Mouse (Mus musculus) monocyte, adult 2 months (primary cell): ENCODE measurements around the gene Ets1.

ENCODE experiments used
- DNase-seq, 2 experiments: peaks; one replicate each; pipeline ENCODE4 v3.0.0; 2022; ENCODE audit warnings: low spot score in 2 of 2, low read depth in 1 of 2

Ets1 gene

GRCm38 (mm10) chr9:32756002-32756401 lies 120.0 kb downstream of the Ets1 start:
- DNase-seq, result no peak

GRCm38 (mm10) chr9:32758280-32758905 lies 122.4 kb downstream of the Ets1 start:
- DNase-seq, result no peak

DNA sequence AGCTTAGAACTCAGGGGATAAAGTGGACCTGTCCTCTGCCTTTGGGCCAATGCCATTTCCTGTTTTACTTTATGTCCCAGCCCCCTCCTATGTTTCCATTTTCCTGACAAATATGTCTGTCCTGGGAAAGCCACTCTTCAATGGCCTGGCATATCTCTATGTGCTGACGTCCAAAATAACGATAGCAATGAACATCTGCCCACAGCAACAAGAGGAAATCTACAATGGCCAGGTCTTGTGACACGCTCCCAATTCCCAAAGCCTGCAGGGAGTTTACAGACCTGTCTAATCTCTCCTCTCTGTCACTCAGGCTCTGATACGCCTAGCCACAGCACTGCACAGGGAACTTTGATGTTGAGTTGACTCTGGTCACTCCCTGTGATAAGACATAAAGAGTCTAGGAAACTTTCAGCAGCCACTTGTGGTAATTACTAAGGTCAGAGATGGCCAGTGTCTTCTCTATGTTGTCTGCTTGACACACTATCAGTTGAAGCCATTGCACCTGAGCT lies 124.7 kb downstream of the Ets1 start:
- no peak for DNase-seq

- DNase-seq, result no peak
Measured at GRCm38 (mm10) chr9:32761326-32761725, 125.3 kb downstream of the Ets1 start.

GRCm38 (mm10) chr9:32764374-32764773 lies 128.4 kb downstream of the Ets1 start:
- DNase-seq, result no peak

DNA sequence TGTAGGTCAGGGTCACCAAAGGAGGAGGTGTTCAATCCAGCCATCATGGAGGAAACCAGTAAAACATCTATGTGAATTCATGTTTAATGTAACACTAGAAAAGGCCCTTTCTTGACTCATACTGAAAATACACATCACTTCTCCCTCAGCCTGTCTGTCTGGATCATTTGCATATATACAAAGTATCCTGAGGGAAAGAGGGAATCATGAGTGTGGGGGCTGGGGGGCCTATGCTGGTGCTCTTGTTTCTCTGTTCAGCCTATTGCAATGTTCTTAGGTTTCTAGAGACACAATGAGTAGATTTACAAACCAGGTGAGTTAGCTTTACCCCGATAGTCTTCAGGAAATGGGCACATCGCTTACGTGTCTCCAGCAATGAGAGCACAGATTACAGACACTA lies 129.1 kb downstream of the Ets1 start:
- no peak for DNase-seq

DNA sequence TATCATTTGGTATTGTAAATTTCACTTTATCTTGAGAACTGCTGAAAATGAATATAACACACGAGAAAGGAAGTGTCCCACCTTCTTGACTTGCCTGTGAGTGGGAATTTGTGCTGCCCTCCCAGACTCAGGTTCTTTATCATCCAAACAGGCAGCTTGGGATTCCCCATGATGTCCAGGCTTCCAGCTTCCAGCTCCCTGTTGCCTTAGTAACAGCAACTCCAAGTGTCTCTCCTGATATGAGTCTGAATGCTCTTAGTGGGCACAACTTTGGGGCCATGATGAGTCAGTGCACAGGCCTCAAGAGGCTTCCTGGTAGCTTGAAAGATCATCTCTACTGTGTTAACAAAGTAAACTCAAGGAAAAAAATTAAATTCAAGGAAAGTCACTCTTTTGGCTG lies 142.8 kb downstream of the Ets1 start:
- DNase-seq, result no peak

- no peak for DNase-seq
Measured at GRCm38 (mm10) chr9:32782391-32783092, 146.5 kb downstream of the Ets1 start.

GRCm38 (mm10) chr9:32787091-32787490 lies 151.1 kb downstream of the Ets1 start:
- no peak for DNase-seq

DNA sequence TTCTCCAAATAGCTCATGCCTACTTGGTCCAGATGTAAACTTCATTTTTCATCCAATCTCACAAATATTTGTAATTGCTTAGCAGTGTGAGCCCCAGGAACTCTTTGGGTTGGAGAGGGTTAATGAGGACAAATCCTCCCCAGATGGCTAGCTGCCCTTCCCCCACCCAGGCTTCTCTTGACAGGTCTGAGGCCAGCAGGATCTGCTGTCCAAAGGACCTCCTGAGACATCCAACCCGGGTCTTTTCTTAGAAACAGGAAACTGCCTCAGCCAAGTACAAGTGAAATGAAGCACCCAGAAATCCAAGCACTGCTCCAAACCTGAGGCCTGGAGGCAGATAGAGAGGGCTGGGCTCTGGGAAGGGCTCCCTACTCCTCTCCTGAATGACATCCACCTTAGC lies 151.6 kb downstream of the Ets1 start:
- no peak for DNase-seq

DNA sequence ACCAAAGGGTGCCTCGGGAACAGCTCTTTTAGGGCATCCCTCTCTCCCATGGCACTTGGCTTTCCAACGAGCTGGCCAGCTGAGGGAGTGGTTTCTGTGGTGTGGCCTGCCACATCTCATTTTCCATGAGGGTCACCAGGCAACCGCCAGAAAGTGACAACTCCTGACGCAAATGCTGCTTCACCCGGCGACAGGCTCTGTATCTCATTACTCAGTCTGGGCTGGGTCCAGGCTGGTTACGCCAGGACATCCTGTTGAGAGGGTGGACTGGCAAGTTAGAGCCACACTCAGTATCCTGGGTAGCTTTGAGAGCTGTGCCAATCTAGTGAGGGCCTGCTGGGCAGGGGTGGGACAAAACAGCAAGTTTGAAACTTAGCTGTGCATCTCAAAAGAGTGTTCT lies 153.3 kb downstream of the Ets1 start:
- no peak for DNase-seq

- DNase-seq, result no peak
Measured at GRCm38 (mm10) chr9:32791699-32792098, 155.7 kb downstream of the Ets1 start.

DNA sequence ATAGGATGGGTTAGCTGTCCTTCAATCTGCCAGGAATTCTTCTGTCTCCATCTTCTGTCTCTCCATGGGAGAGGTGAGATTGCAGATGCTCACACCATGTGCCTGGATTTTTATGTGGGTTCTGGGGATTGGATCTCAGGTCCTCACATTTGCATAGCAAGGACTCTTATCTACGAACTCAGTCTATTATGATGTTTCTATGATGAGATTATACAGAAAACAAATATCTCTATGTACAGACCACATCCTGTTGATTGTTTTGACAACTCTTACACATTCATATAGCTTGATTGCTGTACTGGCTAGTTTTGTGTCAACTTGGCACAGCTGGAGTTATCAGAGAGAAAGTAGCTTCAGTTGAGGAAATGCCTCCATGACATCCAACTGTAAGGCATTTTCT lies 162.2 kb downstream of the Ets1 start:
- no peak for DNase-seq

DNA sequence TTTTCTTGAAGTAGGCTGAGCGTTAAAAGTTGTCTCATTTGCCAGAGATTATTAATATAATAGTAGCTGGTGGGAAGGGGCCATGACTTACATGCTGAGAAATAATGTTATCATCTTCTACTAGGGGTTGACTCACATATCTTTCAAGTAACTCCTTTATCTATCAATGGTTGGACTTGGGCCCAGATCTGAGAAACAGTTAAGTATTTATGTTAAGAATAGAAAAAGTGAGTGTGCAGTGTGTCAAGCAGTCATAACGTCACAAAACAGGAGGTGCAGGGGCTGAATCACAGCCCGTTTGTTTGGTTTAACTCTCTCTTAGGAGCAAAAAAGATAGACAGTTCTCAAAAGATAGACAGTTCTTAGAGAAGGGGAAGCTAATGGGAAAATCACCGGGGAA lies 170.1 kb downstream of the Ets1 start:
- no peak for DNase-seq
